Mouse (Mus musculus) ovary, postnatal 36 days (tissue): ENCODE measurements around the gene Mgmt.

ENCODE experiments used
- DNase-seq: peaks from one replicate; pipeline ENCODE4 v3.0.0; 2022; ENCODE audit warnings: low spot score, mixed read lengths

Gene Mgmt

GRCm38 (mm10) chr7:137002431-137002830 lies 108.0 kb downstream of the Mgmt start:
- DNase-seq = no peak

- DNase-seq = no peak
Observed at GRCm38 (mm10) chr7:137005293-137005692, 110.9 kb downstream of the Mgmt start.

GRCm38 (mm10) chr7:137008321-137008720 lies 113.9 kb downstream of the Mgmt start:
- no peak for DNase-seq

- no peak for DNase-seq
Observed at GRCm38 (mm10) chr7:137009732-137010275, 115.4 kb downstream of the Mgmt start.

- no peak for DNase-seq
Observed at GRCm38 (mm10) chr7:137010451-137010850, 116.0 kb downstream of the Mgmt start.

- DNase-seq = no peak
Observed at GRCm38 (mm10) chr7:137012687-137013086, 118.3 kb downstream of the Mgmt start.

GRCm38 (mm10) chr7:137013433-137013832 lies 119.0 kb downstream of the Mgmt start:
- no peak for DNase-seq

GRCm38 (mm10) chr7:137018614-137019013 lies 124.2 kb downstream of the Mgmt start:
- DNase-seq = no peak

- no peak for DNase-seq
Observed at GRCm38 (mm10) chr7:137020195-137020594, 125.8 kb downstream of the Mgmt start.

- no peak for DNase-seq
Observed at GRCm38 (mm10) chr7:137030789-137031188, 136.4 kb downstream of the Mgmt start.

- no peak for DNase-seq
Observed at GRCm38 (mm10) chr7:137033177-137033576, 138.8 kb downstream of the Mgmt start.

- DNase-seq = no peak
Observed at GRCm38 (mm10) chr7:137034986-137035385, 140.6 kb downstream of the Mgmt start.

- DNase-seq = no peak
Observed at GRCm38 (mm10) chr7:137035916-137036315, 141.5 kb downstream of the Mgmt start.

GRCm38 (mm10) chr7:137037471-137037870 lies 143.1 kb downstream of the Mgmt start:
- no peak for DNase-seq

GRCm38 (mm10) chr7:137037872-137038271 lies 143.5 kb downstream of the Mgmt start:
- no peak for DNase-seq

- DNase-seq = no peak
Observed at GRCm38 (mm10) chr7:137038311-137038945, 144.0 kb downstream of the Mgmt start.

- DNase-seq = no peak
Observed at GRCm38 (mm10) chr7:137038946-137039320, 144.5 kb downstream of the Mgmt start.

GRCm38 (mm10) chr7:137040646-137041045 lies 146.2 kb downstream of the Mgmt start:
- DNase-seq = no peak

GRCm38 (mm10) chr7:137046891-137047290 lies 152.5 kb downstream of the Mgmt start:
- no peak for DNase-seq

- DNase-seq = no peak
Observed at GRCm38 (mm10) chr7:137048086-137048922, 153.9 kb downstream of the Mgmt start.

GRCm38 (mm10) chr7:137054343-137054742 lies 159.9 kb downstream of the Mgmt start:
- DNase-seq = no peak

- DNase-seq = no peak
Observed at GRCm38 (mm10) chr7:137056126-137056525, 161.7 kb downstream of the Mgmt start.

GRCm38 (mm10) chr7:137060488-137060887 lies 166.1 kb downstream of the Mgmt start:
- DNase-seq = no peak
